Mouse (Mus musculus): Measurements from ENCODE around the gene Astl. TPM values are rescaled to one million over a fixed set of nuclear protein-coding genes. Genes with fewer than 3 reads are reported as not detected.

Astl gene
- polyA plus RNA-seq, 1 experiment from 2014 or later: not detected

GRCm38 (mm10) chr2:127319071-127319470 lies 19.4 kb upstream of the Astl start:
- Histone ChIP-seq H3K4me1 (ENCODE audit: insufficient read depth, low read depth, low read length) (no peaks in the 10 kb centered on the region), H3K27ac (ENCODE audit: low read length) (no peak overlapping the region), H3K27me3 (replicated peaks; ENCODE audit: insufficient read depth, low read length) (no peaks in the 10 kb centered on the region), H3K4me3 (ENCODE audit: low read depth, low read length) (no peak overlapping the region), H3K9me3 (ENCODE audit: low read length) (no peaks in the 10 kb centered on the region), H3K9ac (replicated peaks; ENCODE audit: low read depth) (no peak overlapping the region), H3K36me3 (ENCODE audit: insufficient read depth, low read length) (no peaks in the 10 kb centered on the region), H3K4me2 (replicated peaks; ENCODE audit: low read depth, low read length) (no peak overlapping the region)
- WGBS: 47% methylated on average over 4 of the region's 4 CpGs
- TF ChIP-seq EP300 (IDR thresholded peaks at IDR 0.05) (no peak), CTCF (IDR thresholded peaks at IDR 0.05) (no peak)
- ATAC-seq (no peak), DNase-seq (ENCODE audit: low spot score) (no peak)

- H3K36me3 ChIP-seq (ENCODE audit: insufficient read depth, low read length): no peaks in the 10 kb centered on the region
- H3K9ac ChIP-seq (replicated peaks; ENCODE audit: low read depth): no peak overlapping the region
- H3K4me3 ChIP-seq (ENCODE audit: low read depth, low read length): no peak overlapping the region
- H3K4me1 ChIP-seq (ENCODE audit: insufficient read depth, low read depth, low read length): no peaks in the 10 kb centered on the region
- no peaks in the 10 kb centered on the region for H3K27me3 ChIP-seq (replicated peaks; ENCODE audit: insufficient read depth, low read length)
- H3K27ac ChIP-seq (ENCODE audit: low read length): no peak overlapping the region
- ATAC-seq (no peak), DNase-seq (ENCODE audit: low spot score) (no peak)
- no peak for TF ChIP-seq EP300 (IDR thresholded peaks at IDR 0.05)
- TF ChIP-seq CTCF (IDR thresholded peaks at IDR 0.05): no peak
- no peak overlapping the region for H3K4me2 ChIP-seq (replicated peaks; ENCODE audit: low read depth, low read length)
- H3K9me3 ChIP-seq (ENCODE audit: low read length): no peaks in the 10 kb centered on the region
- WGBS: 69% methylated on average over 6 of the region's 6 CpGs
Measured at GRCm38 (mm10) chr2:127322671-127323285, 15.7 kb upstream of the Astl start.

GRCm38 (mm10) chr2:127323667-127324066 lies 14.8 kb upstream of the Astl start:
- Histone ChIP-seq H3K4me1 (ENCODE audit: insufficient read depth, low read depth, low read length) (no peaks in the 10 kb centered on the region), H3K9ac (replicated peaks; ENCODE audit: low read depth) (no peak overlapping the region), H3K27ac (ENCODE audit: low read length) (no peak overlapping the region), H3K9me3 (ENCODE audit: low read length) (no peaks in the 10 kb centered on the region), H3K27me3 (replicated peaks; ENCODE audit: insufficient read depth, low read length) (no peaks in the 10 kb centered on the region), H3K4me3 (ENCODE audit: low read depth, low read length) (no peak overlapping the region), H3K4me2 (replicated peaks; ENCODE audit: low read depth, low read length) (no peak overlapping the region), H3K36me3 (ENCODE audit: insufficient read depth, low read length) (no peaks in the 10 kb centered on the region)
- WGBS: 76% methylated on average over 1 of the region's 1 CpGs
- TF ChIP-seq CTCF (IDR thresholded peaks at IDR 0.05): no peak
- TF ChIP-seq EP300 (IDR thresholded peaks at IDR 0.05): no peak
- DNase-seq (ENCODE audit: low spot score) (no peak), ATAC-seq (no peak)

- ATAC-seq: no peak
- WGBS: 50% methylated on average over 7 of the region's 7 CpGs
- TF ChIP-seq CTCF (IDR thresholded peaks at IDR 0.05) (no peak), EP300 (IDR thresholded peaks at IDR 0.05) (no peak)
- Histone ChIP-seq H3K9me3 (ENCODE audit: low read length) (no peaks in the 10 kb centered on the region), H3K27ac (ENCODE audit: low read length) (no peak overlapping the region), H3K9ac (replicated peaks; ENCODE audit: low read depth) (no peak overlapping the region), H3K4me1 (ENCODE audit: insufficient read depth, low read depth, low read length) (no peaks in the 10 kb centered on the region), H3K27me3 (replicated peaks; ENCODE audit: insufficient read depth, low read length) (no peaks in the 10 kb centered on the region), H3K36me3 (ENCODE audit: insufficient read depth, low read length) (no peaks in the 10 kb centered on the region), H3K4me3 (ENCODE audit: low read depth, low read length) (no peak overlapping the region), H3K4me2 (replicated peaks; ENCODE audit: low read depth, low read length) (no peak overlapping the region)
- DNase-seq (ENCODE audit: low spot score): no peak
Measured at GRCm38 (mm10) chr2:127324456-127324855, 14.0 kb upstream of the Astl start.

- no peak overlapping the region for H3K4me2 ChIP-seq (replicated peaks; ENCODE audit: low read depth, low read length)
- H3K4me3 ChIP-seq (ENCODE audit: low read depth, low read length): no peak overlapping the region
- H3K4me1 ChIP-seq (ENCODE audit: insufficient read depth, low read depth, low read length): no peaks in the 10 kb centered on the region
- TF ChIP-seq EP300 (IDR thresholded peaks at IDR 0.05): peak; percentile 27; the same call in 1 of the 2 replicates
- no peak for TF ChIP-seq CTCF (IDR thresholded peaks at IDR 0.05)
- WGBS: 49% methylated on average over 12 of the region's 12 CpGs
- H3K27ac ChIP-seq (ENCODE audit: low read length): no peak overlapping the region
- H3K9ac ChIP-seq (replicated peaks; ENCODE audit: low read depth): no peak overlapping the region
- ATAC-seq (peak; percentile 68; the same call in 1 of the 2 replicates), DNase-seq (ENCODE audit: low spot score) (no peak)
- H3K36me3 ChIP-seq (ENCODE audit: insufficient read depth, low read length): no peaks in the 10 kb centered on the region
- H3K9me3 ChIP-seq (ENCODE audit: low read length): no peaks in the 10 kb centered on the region
- no peaks in the 10 kb centered on the region for H3K27me3 ChIP-seq (replicated peaks; ENCODE audit: insufficient read depth, low read length)
Measured at GRCm38 (mm10) chr2:127328090-127328851, 10.2 kb upstream of the Astl start.

- H3K4me3 ChIP-seq (ENCODE audit: low read depth, low read length): no peak overlapping the region
- no peak for DNase-seq (ENCODE audit: low spot score)
- WGBS: 72% methylated on average over 14 of the region's 14 CpGs
- H3K4me2 ChIP-seq (replicated peaks; ENCODE audit: low read depth, low read length): no peak overlapping the region
- H3K27ac ChIP-seq (ENCODE audit: low read length): no peak overlapping the region
- no peaks in the 10 kb centered on the region for H3K36me3 ChIP-seq (ENCODE audit: insufficient read depth, low read length)
- TF ChIP-seq EP300 (IDR thresholded peaks at IDR 0.05): no peak
- TF ChIP-seq CTCF (IDR thresholded peaks at IDR 0.05): no peak
- no peaks in the 10 kb centered on the region for H3K4me1 ChIP-seq (ENCODE audit: insufficient read depth, low read depth, low read length)
- H3K9me3 ChIP-seq (ENCODE audit: low read length): no peaks in the 10 kb centered on the region
- no peaks in the 10 kb centered on the region; the same call in 1 of the 2 replicates for H3K27me3 ChIP-seq (replicated peaks; ENCODE audit: insufficient read depth, low read length)
- H3K9ac ChIP-seq (replicated peaks; ENCODE audit: low read depth): no peak overlapping the region
- ATAC-seq: no peak
Measured at GRCm38 (mm10) chr2:127332807-127333570, 5.5 kb upstream of the Astl start.
